Mouse (Mus musculus) megakaryocyte, embryonic 14.5 days (primary cell): ENCODE data around the gene B4galnt3.

Source experiments
- FLI1 ChIP-seq: IDR thresholded peaks from 2 replicates; pipeline ENCODE4 v1.6.1; 2012; ENCODE audit warnings: low read length, inconsistent platforms, mixed read lengths
- GATA1 ChIP-seq: IDR thresholded peaks from 3 replicates; pipeline ENCODE4 v1.6.1; 2012; ENCODE audit warnings: mixed read lengths, low read length, inconsistent platforms, borderline replicate concordance

DNA sequence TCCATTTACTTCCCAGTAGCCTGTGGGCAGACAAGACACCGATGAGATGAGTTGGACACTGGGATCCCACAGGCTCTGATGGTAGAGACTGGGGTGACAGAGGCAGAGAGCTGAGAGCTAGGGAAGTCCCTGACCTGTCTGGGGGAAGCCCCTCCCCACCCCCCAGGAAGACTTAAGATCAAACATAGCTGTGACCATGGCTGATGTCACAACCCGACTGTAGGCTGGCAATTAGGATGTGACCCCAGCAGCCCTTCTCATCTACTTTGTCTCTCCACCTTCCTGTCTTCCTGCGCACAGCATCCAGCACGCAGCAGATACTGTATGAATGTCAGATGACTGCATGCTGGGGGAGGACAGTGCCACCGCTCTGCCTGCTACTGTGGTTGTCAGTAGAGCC, 87.8 kb downstream of the B4galnt3 start:
- TF ChIP-seq GATA1 (no peak), FLI1 (no peak)
